Mouse (Mus musculus) lung, embryonic 16.5 days (tissue): ENCODE measurements around the gene Ctso. TPM values are rescaled to one million over a fixed set of nuclear protein-coding genes. Genes with fewer than 3 reads are reported as not detected.

Source experiments
- ATAC-seq: fragments of 200-750 bp; cut with Nextera tagmentation; 2 replicates; pipeline ENCODE4 v1.8.0; 2017; ENCODE audit warnings: low read depth, mild to moderate bottlenecking, moderate library complexity
- H3K27ac ChIP-seq: fragments of 300-500 bp; sonication (generic); 2 replicates; pipeline ENCODE4 v1.5.1; 2014; ENCODE audit warnings: mild to moderate bottlenecking, control low read depth, low read length
- H3K27me3 ChIP-seq: fragments of 300-500 bp; sonication (generic); 2 replicates; pipeline ENCODE4 v1.6.1; 2014; ENCODE audit warnings: low read depth, low read length, mixed read lengths; ENCODE audit not compliant: control insufficient read depth, insufficient read depth
- H3K36me3 ChIP-seq: fragments of 300-500 bp; sonication (generic); 2 replicates; pipeline ENCODE4 v1.6.1; 2014; ENCODE audit warnings: low read length; ENCODE audit not compliant: control insufficient read depth, insufficient read depth
- H3K4me1 ChIP-seq: fragments of 300-500 bp; sonication (generic); replicated peaks from 2 replicates; pipeline ENCODE4 v1.6.1; 2014; ENCODE audit warnings: low read length, mixed read lengths; ENCODE audit not compliant: control insufficient read depth, insufficient read depth
- H3K4me2 ChIP-seq: fragments of 300-500 bp; sonication (generic); 2 replicates; pipeline ENCODE4 v1.6.1; 2014; ENCODE audit warnings: low read depth, low read length, control low read depth
- H3K4me3 ChIP-seq: fragments of 300-500 bp; sonication (generic); 2 replicates; pipeline ENCODE4 v1.5.1; 2014; ENCODE audit warnings: mild to moderate bottlenecking, low read length, control low read depth
- H3K9ac ChIP-seq: fragments of 300-500 bp; sonication (generic); 2 replicates; pipeline ENCODE4 v1.6.1; 2014; ENCODE audit warnings: low read length, control low read depth
- H3K9me3 ChIP-seq: fragments of 300-500 bp; sonication (generic); 2 replicates; pipeline ENCODE4 v1.6.1; 2016; ENCODE audit warnings: low read length; ENCODE audit not compliant: control insufficient read depth
- WGBS: fragments of 180-500 bp; shearing (Covaris S2); extraction: QIAGEN DNeasy Blood & Tissue Kit; methylation state at CpG from one replicate; pipeline ENCODE4 v1.1.7; 2014; 5-methylcytosine and 5-hydroxymethylcytosine counted together
- polyA plus RNA-seq: library from polyadenylated mRNA; unstranded; fragments of >200 nt; fragmentation: Nextera tagmentation; extraction: Ambion mirVana; gene quantifications from 2 replicates; pipeline ENCODE4 v1.2.1, GENCODE M21; 2015

The Ctso gene
- polyA plus RNA-seq: 32.6 and 34.3 TPM in 2 replicates

DNA sequence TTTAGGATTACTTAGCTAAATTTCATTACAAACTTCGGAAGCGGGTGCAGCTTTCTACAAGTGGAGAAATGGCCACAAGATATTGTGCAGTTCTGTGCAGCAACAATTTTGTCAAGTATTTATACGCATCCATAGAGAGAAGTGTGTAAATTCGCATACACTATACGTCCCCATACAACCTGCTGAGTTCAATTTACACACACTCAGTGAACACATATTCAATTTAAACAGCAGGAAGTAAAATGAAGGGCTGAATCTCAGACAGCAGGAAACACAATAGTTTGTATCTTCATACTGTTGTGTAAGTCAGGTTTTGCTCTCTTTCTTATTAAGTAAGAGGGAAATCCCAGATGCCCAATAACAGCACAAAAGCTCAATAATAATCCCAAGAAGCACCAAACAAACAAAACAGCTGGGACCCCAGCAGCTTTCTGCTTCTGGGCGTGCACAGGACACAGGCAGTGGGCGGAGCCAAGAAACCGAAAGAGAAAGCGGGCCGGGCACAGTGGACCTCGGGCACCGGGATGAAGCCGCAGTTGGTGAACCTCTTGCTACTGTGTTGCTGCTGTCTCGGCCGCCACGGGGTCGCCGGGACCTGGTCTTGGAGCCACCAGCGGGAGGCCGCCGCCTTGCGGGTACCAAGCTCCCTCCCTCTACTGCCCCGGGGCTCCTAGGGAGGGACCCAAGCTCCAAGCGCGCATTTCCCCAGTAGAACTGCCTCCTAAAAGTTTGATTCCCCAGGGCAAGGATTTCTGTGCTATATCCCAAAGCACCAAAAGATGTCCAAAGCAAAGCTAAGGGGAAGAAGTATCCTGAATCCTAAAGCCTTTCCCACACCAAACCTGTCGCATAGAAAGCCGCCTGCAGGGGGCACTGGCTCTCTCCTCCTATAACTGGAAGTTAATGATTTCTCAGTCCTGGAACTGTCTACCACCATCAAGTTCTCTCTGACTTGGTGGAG lies at the start of gene Ctso:
TSS of gene Ctso (plus strand) at position 461 of the 961 bp plus-strand sequence.
- Histone ChIP-seq H3K9me3 (no peaks in the 10 kb centered on the region), H3K4me2 (peak within 1 kb of the TSS; percentile 61), H3K27me3 (no peaks in the 10 kb centered on the region), H3K9ac (peak within 1 kb of the TSS; percentile 94), H3K27ac (peak within 1 kb of the TSS; percentile 97), H3K4me3 (peak within 1 kb of the TSS; percentile 90), H3K4me1 (peaks cover 10% of the 10 kb centered on the region), H3K36me3 (no peaks in the 10 kb centered on the region)
- 11% methylated on average over 27 of the region's 27 CpGs for WGBS
- ATAC-seq: peak; percentile 96

DNA sequence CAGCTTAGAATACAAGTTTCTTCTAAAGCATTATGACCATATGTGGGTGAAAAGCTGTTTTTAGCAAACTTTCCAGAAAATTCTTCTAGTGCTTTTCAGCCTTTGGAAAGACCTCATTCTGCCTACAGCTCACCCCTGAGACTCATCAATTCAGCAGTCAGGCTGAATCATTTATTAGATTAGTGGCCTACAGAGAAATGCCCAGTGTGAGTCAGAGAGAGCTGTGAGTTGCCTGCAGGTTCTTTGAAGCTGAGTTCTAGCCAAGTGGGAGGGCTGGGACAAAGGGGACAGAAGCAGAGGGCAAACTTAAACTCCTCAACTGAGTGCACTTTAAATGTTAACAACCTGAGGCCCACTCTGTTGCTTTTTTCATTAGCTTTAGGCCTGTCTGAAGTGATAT lies 48.5 kb upstream of the Ctso start:
- Histone ChIP-seq H3K27ac (no peak overlapping the region), H3K36me3 (no peaks in the 10 kb centered on the region), H3K27me3 (no peaks in the 10 kb centered on the region), H3K9ac (no peak overlapping the region), H3K4me3 (no peak overlapping the region), H3K4me2 (no peak overlapping the region), H3K9me3 (no peaks in the 10 kb centered on the region), H3K4me1 (no peaks in the 10 kb centered on the region)
- ATAC-seq: no peak

- no peak overlapping the region for H3K4me3 ChIP-seq
- H3K36me3 ChIP-seq: no peaks in the 10 kb centered on the region
- no peak overlapping the region for H3K27ac ChIP-seq
- no peaks in the 10 kb centered on the region for H3K27me3 ChIP-seq
- H3K4me2 ChIP-seq: no peak overlapping the region
- WGBS: 94% methylated on average over 2 of the region's 2 CpGs
- no peaks in the 10 kb centered on the region for H3K4me1 ChIP-seq
- no peak for ATAC-seq
- H3K9me3 ChIP-seq: no peaks in the 10 kb centered on the region
- no peak overlapping the region for H3K9ac ChIP-seq
These were observed 46.8 kb upstream of the Ctso start for GRCm38 (mm10) chr3:81885566-81885965.

GRCm38 (mm10) chr3:81889137-81889536 lies 43.3 kb upstream of the Ctso start:
- Histone ChIP-seq H3K4me2 (no peak overlapping the region), H3K36me3 (no peaks in the 10 kb centered on the region), H3K9ac (no peak overlapping the region), H3K27me3 (no peaks in the 10 kb centered on the region), H3K4me3 (no peak overlapping the region), H3K4me1 (no peaks in the 10 kb centered on the region), H3K9me3 (no peaks in the 10 kb centered on the region), H3K27ac (no peak overlapping the region)
- ATAC-seq: no peak
- 49% methylated on average over 6 of the region's 6 CpGs for WGBS

DNA sequence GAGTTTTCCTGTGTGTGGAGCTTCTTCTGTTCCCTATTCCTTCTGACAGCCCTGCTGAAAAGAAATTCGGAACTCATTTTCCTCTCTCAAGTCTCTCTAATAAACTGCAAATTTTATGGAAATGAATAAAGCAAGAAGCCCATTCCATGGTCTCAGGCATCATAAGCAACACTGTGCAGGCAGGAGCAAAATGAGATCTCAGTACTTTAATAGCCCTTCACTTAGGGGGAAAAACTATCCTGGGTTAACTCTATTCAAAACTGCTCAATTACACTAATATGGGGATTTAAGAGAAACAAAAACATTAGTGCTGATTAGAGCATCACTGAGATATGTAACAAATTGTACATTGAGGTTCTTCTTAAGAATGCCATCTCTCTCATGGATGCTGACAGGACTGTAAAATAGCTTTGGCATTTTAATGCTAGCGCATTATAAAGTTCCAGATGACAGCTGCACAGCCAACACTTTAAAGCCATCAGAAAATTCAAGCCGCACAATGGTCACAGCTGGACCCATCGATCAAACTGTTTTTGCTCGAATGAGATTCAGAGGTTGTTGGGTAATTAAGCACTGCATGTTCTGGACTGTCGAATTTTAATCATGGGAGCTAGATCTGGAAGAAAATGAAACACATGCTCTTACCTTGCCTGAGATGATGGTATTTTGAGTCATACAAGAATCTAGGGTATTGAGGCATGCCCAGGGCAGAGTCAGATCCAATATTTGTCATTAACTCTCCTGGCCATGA lies 21.9 kb upstream of the Ctso start:
- Histone ChIP-seq H3K27ac (no peak overlapping the region), H3K4me2 (no peak overlapping the region), H3K27me3 (no peaks in the 10 kb centered on the region), H3K4me1 (no peaks in the 10 kb centered on the region), H3K9ac (no peak overlapping the region), H3K9me3 (no peaks in the 10 kb centered on the region), H3K36me3 (no peaks in the 10 kb centered on the region), H3K4me3 (no peak overlapping the region)
- no peak for ATAC-seq
- WGBS: 67% methylated on average over 6 of the region's 6 CpGs

DNA sequence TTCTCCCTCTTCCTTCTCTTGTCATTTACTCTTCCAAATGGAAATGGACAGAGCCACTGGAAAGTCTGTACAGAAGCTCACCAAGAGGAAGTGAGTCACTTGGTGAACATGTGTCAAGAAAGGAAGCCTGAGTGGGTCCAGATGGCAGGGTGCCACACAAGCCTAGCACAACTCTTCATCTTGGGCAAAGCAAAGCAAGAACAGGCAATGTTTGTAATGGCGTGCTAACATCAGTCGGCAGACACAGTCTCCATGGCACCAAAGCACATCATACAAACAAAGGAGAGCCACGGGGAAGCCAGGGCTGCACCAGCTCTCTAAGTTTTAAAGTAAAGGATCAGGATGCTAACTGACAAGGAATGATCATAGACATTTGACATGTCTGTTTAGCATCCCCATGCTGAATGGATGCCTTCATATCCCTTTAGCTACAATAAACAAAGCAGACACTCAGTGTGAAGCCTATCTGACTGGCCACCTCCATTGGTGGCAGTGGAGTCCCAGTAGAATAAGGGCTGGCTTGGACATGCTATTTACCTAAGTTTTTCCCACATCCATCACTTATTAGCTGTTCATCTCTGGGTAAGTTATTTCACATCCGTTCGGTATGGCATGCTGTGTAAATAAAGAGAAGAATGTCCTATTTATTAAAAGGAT lies 16.2 kb upstream of the Ctso start:
- H3K4me1 ChIP-seq: no peaks in the 10 kb centered on the region
- no peaks in the 10 kb centered on the region for H3K36me3 ChIP-seq
- no peaks in the 10 kb centered on the region for H3K9me3 ChIP-seq
- 49% methylated on average over 5 of the region's 5 CpGs for WGBS
- no peak overlapping the region for H3K4me3 ChIP-seq
- no peaks in the 10 kb centered on the region for H3K27me3 ChIP-seq
- H3K4me2 ChIP-seq: no peak overlapping the region
- ATAC-seq: no peak
- H3K27ac ChIP-seq: no peak overlapping the region
- no peak overlapping the region for H3K9ac ChIP-seq

DNA sequence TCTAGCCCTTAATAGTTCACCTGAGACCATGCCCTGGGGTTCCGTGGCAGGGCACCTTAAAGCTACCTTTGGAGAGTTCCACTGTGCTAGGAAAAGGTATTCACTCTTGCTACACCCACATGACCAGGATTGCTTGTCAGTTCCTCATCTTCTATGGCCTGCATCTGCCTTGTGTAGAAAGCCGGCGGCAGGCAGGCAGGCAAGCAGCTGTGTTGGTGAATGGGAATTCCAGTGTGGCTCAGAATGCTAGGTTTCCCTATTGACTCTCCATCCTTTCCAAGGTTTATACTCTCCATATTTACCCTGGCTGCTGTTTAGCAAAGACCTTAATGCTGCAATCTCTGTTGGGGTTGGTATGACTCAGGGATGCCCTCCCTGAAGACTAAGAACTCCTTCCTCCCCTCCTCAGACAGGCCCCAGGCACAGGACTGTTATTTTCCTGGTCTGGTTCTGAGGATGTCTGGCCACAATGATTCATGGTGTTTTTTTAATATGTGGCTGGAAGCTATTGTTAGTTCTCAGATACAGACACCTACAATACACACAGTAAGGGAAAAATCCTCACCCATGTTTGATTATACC lies 15.0 kb upstream of the Ctso start:
- H3K9ac ChIP-seq: no peak overlapping the region
- no peak for ATAC-seq

GRCm38 (mm10) chr3:81918215-81918614 lies 14.2 kb upstream of the Ctso start:
- ATAC-seq: no peak
- Histone ChIP-seq H3K27me3 (no peaks in the 10 kb centered on the region), H3K4me1 (peaks cover 5% of the 10 kb centered on the region), H3K9ac (no peak overlapping the region), H3K9me3 (no peaks in the 10 kb centered on the region), H3K4me2 (no peak overlapping the region), H3K36me3 (no peaks in the 10 kb centered on the region), H3K27ac (no peak overlapping the region), H3K4me3 (no peak overlapping the region)
- 77% methylated on average over 8 of the region's 8 CpGs for WGBS

More for the DNA sequence above, 15.0 kb upstream of the Ctso start:
- no peaks in the 10 kb centered on the region for H3K9me3 ChIP-seq
- no peak overlapping the region for H3K27ac ChIP-seq
- H3K27me3 ChIP-seq: no peaks in the 10 kb centered on the region
- no peaks in the 10 kb centered on the region for H3K4me1 ChIP-seq
- H3K36me3 ChIP-seq: no peaks in the 10 kb centered on the region
- 89% methylated on average over 3 of the region's 3 CpGs for WGBS
- H3K4me3 ChIP-seq: no peak overlapping the region
- no peak overlapping the region for H3K4me2 ChIP-seq
